Mouse (Mus musculus) CH12F3 (cell line): ENCODE measurements around the gene Gja4.

Experiments
- in situ Hi-C: fragments of 300-500 bp; cut with MboI; formaldehyde crosslinking; loops from 2 replicates; pipeline ENCODE4 v1.14.3; 2020; ENCODE audit warnings: low sequenced_read_pairs

Gene Gja4

DNA sequence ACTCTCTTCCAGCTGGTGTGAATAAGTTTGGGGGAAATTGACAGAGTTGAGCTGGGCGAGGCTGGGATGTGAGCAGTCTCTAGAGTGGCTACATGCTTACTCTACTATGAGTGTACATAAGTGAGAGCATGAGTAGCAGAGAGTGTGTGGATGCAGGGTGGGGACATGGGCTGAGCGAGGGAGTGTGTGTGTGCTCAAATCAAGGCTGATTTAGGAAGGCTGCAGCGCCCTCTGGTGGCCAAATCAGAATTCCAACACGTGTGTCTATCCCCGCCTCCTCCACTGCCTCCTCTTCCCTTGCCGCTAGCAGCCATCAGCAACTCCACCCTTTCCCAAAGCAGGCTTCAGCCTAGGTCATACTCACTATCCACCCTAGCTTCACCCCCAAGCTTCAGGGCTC, 10.9 kb upstream of the Gja4 start:
- in situ Hi-C loops, result no loop called here

DNA sequence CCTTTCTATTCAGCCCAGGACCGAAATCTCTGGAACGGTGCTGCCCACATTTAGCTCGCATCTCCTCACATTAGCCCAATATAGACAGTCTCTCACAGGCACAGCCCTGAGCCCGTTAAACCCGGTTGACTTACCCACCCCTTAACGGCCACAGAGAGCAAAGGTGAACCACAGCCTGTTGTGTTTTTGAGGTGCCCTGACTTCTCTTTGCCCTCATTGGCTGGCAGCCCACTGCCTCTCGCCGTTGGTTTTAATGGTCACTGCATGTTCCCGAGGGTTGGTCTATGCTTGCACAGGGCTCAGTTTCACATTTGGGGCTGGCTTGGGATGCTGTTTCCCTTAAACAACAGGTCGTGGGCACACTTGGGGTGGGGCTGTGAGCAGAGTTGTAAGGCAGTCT, 10.5 kb upstream of the Gja4 start:
- in situ Hi-C loops, result no loop called here

DNA sequence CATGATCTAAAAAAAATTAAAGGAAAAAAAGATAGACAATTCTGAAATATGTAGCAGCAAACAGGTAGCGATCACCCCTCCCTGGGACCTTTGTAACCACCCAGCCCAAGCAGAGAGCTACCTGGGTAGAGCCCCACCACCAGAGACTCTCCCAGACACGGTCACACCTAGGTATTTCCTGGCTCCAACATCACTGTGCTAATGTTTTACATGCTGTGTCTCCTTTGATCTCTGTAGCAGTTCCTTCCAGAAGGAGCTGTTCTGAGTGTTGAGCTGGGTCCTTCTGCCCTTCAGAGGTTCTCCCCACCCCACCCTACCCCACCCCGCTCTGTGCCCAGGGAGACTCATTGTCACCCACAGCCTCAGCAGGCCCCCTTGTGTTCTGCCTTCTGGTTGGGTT, 9.8 kb upstream of the Gja4 start:
- in situ Hi-C loops, result no loop called here

DNA sequence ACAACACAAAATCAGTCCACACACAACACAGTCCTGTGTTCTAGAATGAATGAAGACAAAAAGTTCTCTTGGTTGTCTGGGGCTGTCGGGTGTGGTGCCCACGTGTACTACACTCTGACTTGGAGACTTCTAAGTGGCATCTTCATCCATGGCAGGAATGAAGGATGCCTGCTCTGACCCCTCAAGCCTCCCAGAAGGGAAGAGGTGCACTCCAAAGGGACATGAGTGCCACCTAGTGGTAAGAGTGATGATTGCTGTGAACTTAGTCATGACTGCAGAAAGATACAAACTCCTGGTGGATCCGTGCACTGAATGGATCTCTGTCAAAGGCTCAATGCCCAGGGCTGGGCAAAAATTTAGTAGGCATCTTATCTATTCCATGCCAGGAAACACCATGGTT, 5.8 kb upstream of the Gja4 start:
- in situ Hi-C loops, result loop anchor here (10.0 kb wide), 1 partner anchor 65 kb away; no protein-coding TSS in a partner anchor

DNA sequence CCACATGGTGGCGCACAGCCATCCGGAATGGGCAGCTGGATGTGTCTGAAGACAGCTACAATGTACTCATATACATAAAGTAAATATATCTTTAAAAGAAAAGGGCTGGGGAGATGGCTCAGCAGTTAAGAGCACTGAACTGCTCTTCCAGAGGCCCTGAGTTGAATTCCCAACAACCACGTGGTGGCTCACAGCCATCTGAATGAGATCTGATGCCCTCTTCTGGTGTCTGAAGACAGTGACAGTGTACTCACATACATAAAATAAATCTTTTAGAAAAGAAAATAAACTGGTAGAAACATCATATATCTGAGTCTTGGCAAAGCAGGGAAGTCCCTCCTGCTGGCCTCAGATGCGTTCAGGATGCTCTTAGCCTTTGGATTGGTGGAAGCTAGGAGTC, 3.3 kb upstream of the Gja4 start:
- in situ Hi-C loops, result loop anchor here (10.0 kb wide), 1 partner anchor 62 kb away; no protein-coding TSS in a partner anchor

DNA sequence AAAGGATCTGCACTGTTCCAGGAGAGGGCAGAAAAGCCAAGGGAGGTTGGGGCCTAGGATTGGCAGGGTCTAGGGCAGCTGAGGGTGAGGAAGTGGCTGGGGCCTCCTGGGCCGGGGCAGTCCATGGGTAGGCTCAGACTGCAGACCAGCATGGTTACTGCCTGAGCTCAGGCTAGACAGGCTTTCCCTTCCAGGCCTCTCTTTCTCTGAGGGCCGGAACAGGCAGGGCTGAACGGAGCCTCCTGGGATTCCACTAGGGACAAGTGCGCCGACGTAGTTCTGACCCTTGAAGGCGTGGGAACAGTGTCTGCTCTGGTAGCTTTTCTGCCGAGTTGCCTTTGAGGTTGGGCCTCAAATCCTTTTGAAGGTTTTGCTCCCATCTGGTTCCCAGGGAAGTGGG, 1.9 kb upstream of the Gja4 start:
- in situ Hi-C loops, result loop anchor here (10.0 kb wide), 1 partner anchor 61 kb away; no protein-coding TSS in a partner anchor

DNA sequence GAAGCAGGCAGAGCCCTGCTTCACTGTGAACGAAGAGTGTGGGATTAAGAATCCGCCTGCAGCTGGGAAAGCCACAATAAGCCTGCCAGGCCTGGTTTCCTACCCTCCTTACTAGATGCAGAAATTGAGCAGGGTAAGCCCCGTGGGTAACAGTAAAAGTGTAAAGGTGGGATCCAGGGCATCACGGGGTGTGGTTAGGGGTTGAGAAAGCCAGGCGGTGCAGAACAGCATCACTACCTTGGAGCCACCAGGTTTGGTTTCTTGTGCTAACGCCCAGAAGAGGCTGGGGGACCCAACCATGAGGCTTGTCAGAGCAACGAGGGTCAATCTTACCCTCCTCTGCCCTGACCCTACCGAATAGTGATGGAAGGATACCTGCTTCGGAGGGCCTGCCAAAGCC, 746 bp upstream of the Gja4 start:
- in situ Hi-C loops, result loop anchor here (10.0 kb wide), 1 partner anchor 60 kb away; no protein-coding TSS in a partner anchor

DNA sequence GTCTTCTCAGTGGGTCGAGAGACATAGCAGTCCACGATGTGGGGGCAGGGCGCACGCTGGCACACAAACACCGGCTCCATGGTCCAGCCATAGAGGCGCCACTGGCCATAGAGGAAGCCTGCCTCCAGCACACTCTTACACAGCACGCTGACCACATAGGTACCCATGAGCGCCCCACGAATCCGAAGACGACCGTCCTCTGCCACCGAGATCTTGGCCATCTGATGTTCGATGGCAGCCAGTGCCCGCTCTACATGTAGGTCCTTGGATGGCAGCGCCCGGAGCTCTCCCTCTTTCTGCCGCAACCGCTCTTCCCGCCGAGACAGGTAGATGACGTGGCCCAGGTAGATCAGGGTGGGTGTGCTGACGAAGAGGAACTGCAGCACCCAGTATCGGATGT, 1.5 kb downstream of the Gja4 start:
- in situ Hi-C loops, result loop anchor here (10.0 kb wide), 1 partner anchor 58 kb away; no protein-coding TSS in a partner anchor

DNA sequence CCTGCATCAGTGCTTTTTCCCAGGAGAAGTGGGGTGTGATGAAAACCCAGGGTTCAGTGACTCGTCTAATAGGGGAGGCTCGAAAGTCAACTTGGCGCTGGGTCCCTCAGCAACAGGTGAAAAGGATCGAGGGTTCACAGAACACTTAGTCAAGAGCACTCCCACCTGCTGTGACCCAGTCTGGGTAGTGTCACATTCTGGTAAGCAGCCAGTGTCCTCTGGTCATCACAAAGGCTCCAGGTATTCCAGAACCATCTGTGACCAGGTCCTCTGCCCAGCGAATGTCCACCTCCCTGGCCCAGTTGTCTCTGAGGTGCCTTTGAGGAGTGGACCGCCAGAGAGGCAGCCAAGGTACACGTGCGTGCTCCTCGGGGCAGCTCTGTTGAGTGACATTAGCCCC, 2.3 kb downstream of the Gja4 start:
- in situ Hi-C loops, result loop anchor here (10.0 kb wide), 1 partner anchor 57 kb away; no protein-coding TSS in a partner anchor

DNA sequence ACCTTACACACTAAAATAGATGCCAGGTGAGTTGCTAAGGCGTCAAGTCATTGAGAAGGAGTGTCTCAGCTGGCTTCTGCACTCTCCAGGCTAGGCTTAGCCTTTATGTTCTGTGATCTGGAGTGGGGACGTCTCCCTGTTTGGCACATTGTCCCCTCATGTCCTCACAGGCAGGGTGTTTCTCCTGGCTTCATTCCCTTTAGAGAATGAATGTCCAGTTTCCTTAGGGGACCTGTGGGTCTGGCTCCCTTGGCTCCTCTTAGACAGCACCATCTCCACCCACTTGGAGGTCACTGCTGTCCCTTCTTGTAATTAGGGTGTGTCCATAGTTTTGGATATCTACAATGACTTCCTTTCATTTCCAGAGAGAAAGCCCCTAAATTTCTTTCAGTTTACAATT, 6.9 kb downstream of the Gja4 start:
- in situ Hi-C loops, result no loop called here

DNA sequence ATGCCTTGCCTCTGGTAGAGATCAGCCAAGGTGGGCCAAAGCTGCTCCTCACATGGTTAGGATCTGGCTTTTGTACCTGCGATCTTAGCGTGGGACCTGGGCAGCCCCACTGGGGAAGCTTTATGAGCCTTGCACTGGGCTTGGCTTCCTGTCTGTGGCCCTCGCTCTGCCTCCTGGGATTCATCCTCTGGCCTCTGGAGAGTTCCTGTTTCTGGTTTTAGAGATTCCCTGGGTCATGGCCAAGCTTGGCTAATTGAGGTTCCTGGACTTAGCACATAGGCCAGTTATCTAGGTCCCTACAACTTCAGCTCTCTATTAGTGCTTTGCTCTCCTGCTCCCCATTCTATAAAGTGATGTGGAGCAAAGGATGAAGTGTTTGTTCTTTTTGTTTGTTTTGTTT, 10.0 kb downstream of the Gja4 start:
- in situ Hi-C loops, result no loop called here

DNA sequence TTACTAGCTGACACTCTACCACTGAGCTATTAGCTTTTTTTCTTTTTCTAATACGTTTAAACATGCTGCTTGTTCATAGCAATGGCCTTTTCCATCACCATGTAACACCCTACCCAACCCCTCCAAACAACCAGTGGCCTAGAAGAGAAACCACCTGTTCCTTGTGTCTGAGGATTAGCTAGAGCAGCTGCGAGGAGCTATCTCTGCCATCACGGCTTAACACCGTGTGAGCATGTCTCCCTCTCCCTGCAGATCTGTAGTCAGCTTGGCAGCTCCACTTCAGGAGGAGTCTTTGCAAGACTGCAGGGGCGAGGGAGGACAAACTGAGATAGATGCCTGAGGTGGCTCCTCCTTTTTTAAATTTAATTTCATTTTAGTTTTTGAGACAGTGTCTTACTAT, 13.3 kb downstream of the Gja4 start:
- in situ Hi-C loops, result no loop called here

DNA sequence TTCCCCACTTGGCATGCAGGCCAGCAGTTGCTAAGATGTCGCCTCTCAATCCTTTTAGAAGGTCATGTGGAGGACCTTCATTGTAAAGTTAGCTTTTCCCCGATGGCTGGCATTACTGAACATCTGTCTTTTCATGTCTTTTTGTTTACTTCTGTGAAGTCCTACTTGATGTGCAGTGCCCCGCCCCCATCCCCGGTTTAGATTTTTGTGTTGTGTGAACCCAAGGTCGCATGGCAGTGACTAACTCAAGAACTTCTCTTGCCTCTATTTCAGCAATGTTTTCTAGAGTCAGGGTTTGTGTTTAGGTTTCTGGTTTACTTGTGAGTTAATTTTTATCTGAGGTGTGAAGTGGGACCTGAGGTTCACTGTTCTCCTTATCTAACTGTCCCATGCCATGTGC, 21.2 kb downstream of the Gja4 start:
- in situ Hi-C loops, result no loop called here

DNA sequence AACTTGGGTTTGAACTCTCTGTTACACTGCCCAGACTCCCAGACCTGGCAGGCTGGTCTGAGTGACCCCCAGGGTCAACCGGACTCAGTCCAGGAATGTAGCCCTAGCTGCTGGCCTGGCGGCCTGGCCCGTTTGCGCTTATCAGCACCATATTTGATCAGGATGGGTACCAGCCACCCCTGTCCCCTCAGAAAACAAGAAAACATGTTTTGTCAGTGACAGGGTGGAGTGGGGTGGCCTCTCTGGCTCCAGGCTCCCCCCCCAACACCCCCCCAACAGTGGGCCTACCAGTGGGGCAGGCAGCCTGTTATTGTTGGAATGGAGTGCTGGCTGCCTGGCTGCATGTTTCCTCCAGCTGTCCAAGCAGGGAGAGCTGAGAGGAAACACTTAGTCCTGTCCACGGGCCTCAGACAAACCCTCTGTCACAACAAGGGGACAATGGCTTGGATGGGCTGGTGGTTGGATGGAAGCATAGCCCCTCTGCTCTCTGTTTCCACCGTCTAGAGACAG, 24.7 kb downstream of the Gja4 start:
- in situ Hi-C loops, result no loop called here

DNA sequence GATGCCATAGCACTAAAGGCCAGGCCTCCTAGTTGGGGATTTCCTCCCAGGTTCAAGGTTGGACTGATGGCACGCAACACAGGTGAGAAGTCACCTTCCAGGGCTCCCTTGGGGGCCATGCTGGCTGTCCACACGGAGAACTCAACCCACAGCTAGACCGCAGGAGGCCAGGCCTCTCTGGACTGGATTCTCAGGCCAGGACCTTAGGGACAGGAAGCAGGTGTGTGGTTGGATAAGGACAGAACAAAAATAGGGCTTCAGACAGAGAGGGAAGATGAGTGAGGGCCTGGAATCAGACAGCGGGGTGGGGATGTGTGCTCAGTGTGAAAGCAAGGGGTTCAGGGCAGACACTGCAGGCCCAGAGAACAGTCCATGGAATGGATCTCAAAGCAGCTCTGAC, 26.9 kb downstream of the Gja4 start:
- in situ Hi-C loops, result no loop called here

DNA sequence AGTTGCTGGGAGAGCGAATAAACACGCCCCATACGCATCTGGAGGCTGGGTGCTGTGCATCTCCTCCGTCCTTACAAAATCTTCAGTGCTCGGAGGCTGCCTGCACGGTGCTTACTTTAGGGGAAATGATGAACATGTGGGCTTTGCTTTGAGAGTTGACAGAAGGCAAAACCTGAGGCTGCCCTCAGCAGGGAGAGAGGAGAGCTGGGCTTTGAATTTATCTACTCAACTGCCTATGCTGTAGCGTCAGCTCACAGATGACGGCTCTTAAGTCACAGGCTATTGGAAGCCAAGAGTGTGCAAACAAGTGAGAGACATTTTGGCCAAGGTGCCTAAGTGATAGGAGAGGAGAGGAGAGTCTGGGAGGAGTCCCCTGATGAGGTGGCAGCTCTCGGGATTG, 34.6 kb downstream of the Gja4 start:
- in situ Hi-C loops, result no loop called here

DNA sequence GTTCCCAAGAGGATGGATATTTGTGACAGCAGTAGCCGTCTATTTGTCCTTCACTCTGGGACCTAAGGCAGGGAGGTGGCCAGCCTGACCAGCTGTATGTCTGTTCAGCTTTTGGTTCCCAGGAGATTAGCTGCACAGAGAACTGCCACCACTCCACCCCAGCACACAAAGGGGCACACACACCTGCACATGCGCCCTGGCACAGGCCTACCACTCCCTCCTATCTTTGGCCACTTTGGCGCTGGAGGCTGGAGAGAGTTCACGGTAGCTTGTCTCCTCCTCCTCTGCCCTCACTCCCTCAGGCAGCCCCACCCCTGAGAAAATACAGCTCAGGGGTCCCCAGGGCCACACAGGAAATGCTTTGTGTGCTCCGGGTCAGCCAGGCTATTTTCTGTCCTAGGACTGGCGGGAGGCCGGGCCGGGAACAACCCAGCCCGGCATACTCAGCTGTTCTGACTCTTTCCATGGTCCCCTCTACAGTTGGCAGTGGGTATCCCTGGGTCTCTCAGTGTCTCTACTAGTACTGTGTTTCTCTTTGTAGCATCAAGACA, 35.3 kb downstream of the Gja4 start:
- in situ Hi-C loops, result no loop called here

DNA sequence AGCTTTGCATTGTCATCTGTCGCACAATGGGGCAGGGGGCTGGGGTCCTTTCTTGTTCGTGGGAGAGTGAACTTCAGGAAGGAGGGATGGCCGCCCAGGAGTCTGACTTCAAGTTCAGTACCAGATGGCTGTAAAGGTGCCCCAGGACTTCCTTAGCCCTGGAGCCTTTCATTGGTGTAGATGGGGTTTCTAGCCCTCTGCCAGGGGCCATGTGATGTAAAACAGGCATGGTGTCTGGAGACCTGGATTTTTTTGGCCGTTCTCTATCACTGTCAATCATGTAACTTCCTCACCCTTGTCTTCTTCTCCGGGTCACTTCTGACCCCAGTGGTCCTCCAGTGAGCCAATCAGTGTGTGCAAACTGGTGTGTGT, 49.7 kb downstream of the Gja4 start:
- in situ Hi-C loops, result no loop called here

DNA sequence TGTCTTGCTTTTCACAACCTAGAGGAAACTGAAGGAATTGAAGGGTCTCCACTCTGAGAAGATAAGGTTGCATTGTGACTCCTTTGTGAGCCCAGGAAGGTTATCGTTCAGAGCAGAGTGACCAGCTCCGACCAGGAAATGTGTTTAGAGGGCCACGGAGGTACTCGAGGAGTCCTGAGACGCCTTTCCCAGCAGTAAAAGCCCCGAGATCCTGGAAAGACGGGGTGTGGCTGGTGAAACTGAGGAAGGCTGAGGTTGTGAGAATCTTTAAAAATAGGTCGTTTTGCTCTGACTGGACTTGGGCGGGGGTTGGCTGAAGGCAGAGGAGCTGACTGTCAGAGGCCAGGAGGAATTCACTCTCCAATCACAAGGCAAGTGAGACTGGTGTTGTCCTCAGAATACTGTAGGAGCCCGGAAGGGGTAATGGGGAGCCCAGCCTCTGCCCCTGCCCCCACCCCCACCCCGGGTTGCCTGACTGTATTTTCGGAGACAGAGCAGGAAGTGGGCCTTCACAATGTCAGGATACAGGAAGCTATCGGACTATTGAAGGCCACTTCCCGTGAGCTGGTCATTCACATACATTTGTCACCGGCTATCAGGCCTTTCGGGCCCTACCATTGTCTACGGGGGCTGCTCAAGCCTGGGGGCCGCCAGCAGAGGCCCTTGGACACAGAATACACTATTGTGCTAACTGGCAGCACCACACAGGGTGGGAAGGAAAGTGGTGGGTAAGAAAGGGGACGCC, 50.2 kb downstream of the Gja4 start:
- in situ Hi-C loops, result no loop called here

DNA sequence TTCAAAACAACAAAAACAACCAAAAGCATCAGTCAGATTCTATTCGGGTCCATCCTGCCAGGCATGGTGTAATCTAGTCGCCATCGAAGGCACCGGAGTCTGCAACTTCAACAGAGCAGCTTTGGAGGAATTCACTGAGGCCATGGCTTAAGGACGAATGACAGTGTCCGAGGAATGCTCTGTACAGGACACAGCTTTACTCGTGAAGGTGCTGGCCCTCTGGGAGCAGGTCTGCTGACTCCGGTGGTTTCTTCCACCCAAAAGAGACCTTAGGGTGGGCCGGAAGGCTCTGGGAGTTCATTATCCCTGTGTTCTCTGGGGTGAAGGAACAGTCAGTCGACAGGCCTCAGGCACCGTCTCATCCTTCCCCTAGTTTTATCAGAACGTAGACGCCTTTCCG, 52.2 kb downstream of the Gja4 start:
- in situ Hi-C loops, result no loop called here
